Mouse (Mus musculus): ENCODE data around the gene Zfp607b.

Gene Zfp607b

DNA sequence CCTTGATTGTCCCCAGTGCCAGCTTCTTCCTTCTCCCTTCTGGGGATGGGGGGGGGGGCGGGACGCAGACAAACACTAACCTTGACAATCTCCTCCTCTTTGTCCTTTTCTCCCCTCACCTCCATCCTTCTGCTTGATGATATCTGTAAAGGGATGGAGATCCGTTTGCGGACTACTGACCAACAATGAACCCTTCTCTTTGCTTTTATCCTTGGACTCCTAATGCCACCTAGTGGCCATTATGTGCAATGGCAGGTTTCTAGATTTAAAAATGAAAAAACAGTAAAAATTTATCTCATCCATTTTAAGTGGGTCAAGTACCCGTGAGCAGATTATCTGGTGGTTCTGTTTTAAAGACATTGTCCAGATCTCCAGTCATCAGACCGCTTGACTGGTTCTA, 3.5 kb upstream of the Zfp607b start:
- DNase-seq: no peak

DNA sequence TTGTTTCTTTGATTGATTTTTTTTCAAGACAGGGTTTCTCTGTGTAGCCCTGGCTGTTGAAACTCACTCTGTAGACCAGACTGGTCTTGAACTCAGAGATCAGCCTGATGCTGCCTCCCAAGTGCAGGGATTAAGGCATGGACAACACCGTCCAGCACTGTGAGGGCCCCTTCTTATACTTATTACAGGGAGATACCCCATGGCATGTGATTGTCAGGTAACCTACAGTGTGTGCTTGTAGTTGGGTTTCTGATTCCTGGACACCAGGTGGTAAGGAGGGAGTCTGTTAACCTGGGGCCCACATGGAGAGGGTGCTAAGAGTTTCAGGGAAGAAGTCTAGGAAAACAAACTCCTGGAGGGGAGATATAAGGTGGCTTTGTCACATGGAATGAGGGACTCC, 2.1 kb upstream of the Zfp607b start:
- no peak for DNase-seq

DNA sequence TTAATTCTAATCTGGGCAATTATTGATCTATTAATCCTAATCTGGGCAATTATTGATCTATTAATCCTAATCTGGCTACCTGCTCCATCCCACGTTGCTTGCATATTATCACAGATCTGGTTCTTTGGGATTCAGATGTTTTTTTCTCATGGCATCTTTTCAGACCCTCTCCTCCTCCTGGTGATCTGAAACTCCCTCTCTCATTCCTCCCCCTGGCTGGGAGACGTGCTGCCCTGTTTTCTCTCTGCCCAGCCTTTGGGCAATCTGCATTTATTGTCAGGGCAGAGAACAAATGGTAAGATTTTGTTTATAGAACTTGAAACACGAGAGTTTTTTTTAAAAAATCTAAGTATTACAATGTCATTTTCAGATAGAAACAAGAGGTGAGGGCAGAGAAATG, 1.3 kb upstream of the Zfp607b start:
- DNase-seq: no peak

DNA sequence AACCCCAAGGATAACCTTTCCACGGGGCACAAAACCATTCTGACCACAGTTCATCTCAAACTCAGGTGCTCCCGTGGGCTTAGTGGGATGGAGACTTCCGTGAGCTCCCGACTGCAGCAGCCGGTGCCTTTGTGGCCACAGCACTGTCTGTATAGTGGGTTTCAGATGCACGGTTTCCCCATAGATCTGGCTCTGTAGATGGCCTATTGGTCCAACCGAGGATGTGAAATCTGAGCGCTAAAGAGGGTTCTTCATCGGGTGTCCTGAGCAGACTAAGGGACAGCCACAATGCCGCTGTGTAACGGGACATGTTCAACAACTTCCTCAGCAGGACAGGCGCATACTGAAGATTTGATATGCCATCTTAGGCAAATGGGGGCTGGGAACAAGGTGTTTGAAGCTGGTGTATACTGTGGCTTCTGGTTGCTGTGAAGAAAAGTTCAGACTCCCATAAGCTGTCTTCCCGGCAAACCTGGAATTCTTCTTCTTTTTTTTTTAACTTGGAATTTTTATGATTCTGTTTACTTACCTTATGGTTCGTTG, 823 bp upstream of the Zfp607b start:
- DNase-seq: no peak

DNA sequence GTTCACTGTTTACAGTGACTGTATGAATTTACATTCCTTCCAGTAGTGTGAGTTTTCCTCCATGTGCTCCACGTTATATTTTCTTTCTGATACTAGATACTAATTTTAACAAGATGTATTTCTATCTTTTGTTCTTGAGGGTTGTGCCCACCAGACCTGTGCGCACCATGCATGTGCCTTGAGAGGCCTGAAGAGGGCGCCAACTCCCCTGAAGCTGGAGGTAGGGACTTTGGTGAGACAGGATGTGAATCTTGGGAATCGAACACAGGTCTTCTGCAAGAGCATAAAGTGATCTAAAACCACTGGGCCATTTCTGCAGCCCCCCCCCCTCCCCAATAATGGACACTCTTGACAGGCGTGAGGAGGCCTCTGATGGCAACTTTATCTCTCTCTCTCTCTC, 1.9 kb downstream of the Zfp607b start:
- DNase-seq: peak; percentile 30

DNA sequence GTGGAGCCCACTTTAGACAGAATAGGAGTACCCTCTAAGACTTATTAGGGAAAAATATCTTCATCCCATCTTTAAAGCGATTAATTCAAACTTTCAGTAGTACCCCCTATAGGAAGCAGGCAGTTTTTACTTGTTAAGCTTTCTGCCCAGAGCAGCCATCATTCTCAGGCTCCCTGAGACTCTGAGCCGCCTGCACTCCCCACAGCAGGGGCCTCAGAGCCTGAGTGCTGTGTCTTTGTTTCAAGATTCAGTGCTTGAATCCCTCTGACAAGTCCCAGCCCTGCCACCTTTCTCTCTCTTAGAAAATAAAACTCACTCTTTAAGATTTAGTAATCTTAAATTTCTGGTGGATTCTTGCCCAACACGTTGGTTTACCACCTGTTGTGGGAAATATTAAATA, 7.6 kb downstream of the Zfp607b start:
- no peak for DNase-seq

DNA sequence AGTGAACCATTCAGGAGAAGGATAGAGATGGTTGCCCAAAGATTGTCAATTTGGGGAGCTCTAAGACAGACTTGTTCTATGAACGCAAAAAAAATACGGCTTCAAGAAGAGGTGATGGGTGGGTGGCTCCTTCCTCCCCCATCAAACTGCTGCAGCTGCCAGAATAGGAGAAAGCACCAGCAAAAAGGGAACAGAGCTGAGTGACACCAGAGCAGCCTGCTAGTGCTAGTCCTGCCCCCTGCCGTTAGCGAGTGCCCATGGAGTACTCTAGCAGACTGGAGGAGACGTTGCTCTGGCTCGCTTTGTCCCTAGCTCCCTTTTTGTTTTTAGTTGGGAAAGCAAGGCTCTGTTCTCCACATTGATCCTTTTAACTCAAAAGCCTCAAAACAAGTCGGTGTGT, 21.3 kb downstream of the Zfp607b start:
- DNase-seq: no peak

DNA sequence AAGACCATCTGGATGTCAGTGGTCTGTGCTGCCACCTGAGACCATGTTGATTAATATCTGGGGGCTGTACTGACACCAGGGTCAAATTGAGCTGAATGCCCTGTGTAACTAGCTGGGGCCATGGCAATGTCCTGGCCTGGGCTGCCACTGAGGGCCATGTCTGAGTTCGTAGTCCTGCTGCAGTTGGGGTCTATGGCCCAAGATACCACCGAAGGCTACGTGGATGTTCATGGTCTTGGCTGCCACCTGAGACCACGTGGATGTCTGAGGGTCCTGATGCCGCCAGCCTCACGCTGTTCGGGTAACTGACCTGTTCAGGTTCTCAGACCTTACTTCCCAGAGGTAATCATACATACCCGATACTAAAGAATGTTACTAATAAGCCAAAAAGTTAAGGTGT, 32.8 kb downstream of the Zfp607b start:
- no peak for DNase-seq

DNA sequence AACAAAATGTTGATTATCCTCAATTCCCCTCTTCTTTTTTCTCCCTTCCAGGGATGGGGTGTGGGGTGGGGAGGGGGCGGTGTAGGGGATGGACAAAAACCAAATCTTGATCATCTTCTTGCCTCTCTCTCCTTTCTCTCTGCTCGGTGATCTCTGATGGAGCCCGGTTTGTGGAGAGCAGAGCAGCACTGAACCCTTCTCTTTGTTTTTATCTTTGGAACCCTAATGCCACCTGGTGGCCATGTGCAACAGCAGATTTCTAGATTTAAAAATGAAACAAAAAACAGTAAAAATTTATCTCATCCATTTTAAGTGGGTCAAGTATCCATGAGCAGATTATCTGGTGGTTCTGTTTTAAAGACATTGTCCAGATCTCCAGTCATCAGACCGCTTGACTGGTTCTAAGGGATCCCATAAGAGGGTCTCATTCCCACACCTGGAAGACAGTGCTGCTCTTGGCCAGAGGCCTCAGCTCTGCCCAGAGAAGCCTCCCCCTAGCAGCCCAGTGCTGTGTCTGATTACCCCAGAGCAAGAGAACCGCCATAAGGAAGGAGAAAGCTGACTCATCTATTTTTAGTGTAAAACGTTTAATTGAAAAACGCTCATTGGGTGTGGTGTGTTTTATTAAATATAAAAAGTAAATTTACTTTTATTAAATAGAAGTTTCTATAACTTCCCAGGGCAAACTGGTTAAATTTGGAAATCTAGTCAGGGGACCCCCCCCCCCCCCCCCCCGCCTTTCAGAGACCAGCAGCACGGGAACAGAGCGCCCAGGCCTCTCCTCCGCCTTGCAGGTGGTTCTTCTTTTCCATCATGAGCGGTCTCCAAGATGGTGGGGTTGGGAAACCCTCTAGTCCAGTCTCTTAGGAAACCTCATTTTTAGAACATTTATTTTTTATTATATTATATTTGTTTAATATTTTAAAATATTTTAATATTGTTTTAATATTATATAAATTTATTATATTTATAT, 36.7 kb downstream of the Zfp607b start:
- peak; percentile 19 for DNase-seq

DNA sequence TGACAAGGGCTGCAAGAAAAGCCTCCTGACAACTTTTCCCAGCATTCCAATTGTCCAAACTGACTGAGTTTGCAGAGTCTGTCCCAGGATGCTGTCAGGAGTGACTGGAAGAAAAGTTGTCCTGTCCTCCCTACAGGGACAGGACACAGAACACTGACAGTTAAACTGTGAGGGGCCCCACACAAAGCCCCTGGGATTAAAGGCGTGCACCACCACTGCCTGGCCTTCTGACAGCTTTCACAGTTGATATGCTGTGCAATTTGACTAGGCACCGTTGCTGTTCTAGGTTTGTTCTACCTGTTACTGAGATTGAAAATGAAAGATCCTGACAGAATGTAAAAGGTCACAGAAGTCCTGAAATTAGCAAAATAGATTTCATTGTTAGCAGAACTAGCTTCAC, 38.3 kb downstream of the Zfp607b start:
- no peak for DNase-seq

DNA sequence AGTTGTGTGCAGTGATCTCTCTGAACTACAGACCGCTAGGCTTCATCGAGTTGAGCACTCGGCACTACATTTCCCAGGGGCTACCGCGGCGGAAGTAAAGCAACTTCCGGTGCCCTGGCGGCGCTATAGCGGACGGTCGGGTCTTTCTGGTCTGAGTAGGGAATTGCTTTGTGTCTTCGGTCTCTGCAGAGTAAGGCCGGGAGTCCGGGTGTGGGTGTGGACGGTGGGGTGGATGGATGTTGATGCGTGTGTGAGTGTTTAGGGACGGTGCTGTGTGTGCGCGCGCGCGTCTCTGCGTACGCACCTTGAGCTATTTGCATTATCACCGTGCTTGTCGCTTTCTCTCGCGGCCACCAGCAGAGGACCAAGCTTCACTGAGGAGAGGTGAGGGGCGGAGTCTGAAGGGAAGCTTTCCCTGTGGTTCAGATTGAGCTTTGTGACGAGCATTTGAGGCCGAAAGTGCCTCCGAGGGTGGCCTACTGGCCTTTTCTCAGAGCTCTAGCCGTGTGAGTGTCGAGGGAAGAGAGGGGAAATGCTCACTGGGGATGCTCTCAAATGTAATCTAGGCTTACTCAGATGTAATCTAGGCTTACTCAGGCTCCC, 42.2 kb downstream of the Zfp607b start, which contains the start of gene Zfp60:
Gene Zfp60, plus strand, starts transcription at position 109 of the 603 bp plus-strand sequence.
- DNase-seq: peak; percentile 90

DNA sequence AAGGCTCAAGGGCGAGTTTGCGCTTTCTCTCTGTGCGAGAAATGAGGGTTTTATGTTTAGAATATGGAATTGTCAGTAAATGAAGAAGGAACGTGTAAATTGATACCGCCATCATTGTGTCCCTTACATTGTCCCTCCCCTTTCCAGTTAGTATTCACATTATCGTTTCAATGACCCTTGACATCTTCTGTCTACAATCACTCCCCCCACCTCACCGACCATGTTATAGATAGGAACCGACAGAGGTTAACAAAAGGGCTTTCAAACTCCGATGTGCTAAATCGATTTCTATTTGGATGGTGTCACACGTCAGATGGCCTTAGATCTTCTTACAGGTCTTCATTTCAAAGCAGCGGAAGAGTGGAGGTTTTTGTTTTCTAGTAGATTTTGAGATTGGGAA, 42.8 kb downstream of the Zfp607b start:
- no peak for DNase-seq

DNA sequence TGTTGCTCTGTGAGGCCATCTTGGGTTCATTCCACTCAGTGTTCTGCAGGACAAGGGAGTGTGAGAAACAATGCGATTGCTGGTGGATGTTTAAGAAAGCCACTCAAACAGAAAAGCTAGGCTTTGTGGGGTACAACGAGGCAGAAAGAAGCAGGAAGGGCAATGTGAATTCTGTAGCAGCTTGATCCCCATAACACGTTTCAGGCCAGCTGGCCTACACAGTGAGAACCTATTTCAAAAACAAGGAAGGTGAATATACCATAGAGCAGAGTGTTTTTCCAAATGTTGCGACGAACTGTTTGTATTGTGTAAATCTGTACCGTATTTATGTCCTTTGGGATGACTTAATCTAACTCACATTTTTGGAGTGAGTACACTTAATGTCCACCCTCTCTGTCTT, 43.4 kb downstream of the Zfp607b start:
- no peak for DNase-seq

DNA sequence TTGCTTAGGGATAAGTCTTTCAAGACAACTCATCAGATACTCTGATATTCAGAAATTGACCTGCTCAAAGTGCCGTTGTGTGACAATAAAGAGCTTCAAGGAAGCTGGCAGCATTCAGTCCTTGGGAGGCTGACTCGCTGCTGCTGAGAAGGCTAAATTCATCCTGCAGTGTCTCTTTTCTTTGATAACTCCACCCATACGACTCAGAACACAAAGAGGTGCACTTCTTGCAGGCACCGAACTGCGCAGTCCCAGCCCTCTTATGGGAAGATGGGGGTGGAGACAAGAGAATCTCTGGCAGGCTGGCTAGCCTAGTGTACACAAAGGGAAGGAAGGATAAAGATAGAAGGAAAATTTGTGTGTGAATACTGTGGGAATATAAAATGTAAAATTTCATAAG, 46.3 kb downstream of the Zfp607b start:
- DNase-seq: no peak
